Mouse (Mus musculus) yolk sac, embryonic 10.5 days (tissue): ENCODE data around the gene Pgls.

Experiments
- DNase-seq: peaks from one replicate; pipeline ENCODE4 v3.0.0-alpha.2; 2017; ENCODE audit warnings: low spot score

Gene Pgls

DNA sequence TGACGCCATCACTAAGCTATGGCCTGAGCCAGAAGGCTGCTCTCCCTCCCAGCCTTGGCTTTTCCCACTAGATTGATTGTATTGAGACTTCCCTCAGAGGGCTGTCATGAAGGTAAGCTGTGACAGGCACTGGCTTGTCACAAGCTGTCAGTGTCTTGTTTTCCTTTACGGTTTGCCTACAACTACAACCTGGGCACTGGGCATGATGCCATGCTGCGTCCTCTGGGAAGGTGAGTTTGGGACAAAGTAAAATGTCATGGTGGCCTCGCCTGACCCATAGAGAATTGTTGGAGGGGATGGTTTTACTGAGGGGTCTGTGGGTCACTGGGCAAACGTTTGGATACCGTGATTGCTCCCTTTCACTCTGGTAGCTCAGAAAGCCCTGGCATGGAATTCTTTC, 46.3 kb downstream of the Pgls start:
- DNase-seq: no peak

DNA sequence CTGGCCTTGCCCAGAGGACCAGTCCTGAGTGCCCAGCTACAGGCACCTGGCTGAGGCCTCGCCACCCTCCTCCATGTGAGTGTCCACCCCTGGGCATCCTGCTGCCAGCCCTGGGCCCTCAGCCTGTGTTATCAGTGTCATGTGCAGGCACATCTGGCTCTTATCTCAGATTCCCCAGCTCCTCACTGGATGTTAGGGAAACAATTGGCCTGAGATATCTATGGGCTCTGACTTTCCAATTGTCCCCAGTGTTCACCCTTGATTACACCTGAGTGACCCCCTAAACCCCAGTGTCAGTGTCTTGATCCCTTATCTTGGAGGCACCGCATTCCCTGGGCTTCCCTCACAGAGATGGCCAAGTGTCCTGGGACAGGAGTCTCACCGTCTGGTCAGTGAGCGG, 47.3 kb downstream of the Pgls start:
- no peak for DNase-seq

DNA sequence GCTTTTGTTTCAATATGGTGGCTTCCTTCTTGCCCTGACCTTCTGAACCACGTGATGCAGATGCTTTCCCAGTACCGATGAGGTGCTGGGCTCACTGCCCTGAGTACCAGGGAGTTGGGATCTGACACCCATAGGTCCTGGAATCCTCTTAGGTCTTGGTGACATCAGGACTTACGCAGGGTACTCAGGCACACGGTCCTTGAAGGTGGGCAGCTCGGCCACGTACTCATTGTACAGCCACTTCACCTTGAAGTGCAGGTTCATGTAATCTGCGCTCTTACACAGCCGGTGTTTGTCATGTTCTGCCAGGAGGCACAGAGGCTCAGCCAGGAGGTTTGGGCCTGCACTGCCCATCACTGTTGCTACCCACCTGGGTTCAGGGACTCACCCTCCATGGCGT, 53.5 kb downstream of the Pgls start:
- DNase-seq: no peak
